Mouse (Mus musculus): ENCODE data around the gene Ank3.
A peak's percentile ranks its signal among the peaks of the same experiment; 100 is the strongest.
"Not testable (repeated sequence)": the region's sequence is repeated elsewhere in the genome, so short reads cannot be mapped to it uniquely, and the experiment has no call there.

Ank3 gene

GRCm38 (mm10) chr10:69859848-69860479 is 461.4 kb downstream of the Ank3 start:
- DNase-seq = no peak

- DNase-seq = no peak
These were observed 464.3 kb downstream of the Ank3 start for GRCm38 (mm10) chr10:69862829-69863228.

- DNase-seq = peak; percentile 84
These were observed 471.8 kb downstream of the Ank3 start for GRCm38 (mm10) chr10:69870348-69870747.

- no peak for DNase-seq
These were observed 472.4 kb downstream of the Ank3 start for GRCm38 (mm10) chr10:69870947-69871346.

GRCm38 (mm10) chr10:69872182-69872741 is 473.7 kb downstream of the Ank3 start:
- DNase-seq = no peak

- no peak for DNase-seq
These were observed 474.3 kb downstream of the Ank3 start for GRCm38 (mm10) chr10:69872892-69873291.

- DNase-seq = no peak
These were observed 476.2 kb downstream of the Ank3 start for GRCm38 (mm10) chr10:69874806-69875205.

GRCm38 (mm10) chr10:69883935-69884680 is 485.5 kb downstream of the Ank3 start:
- no peak for DNase-seq

GRCm38 (mm10) chr10:69888399-69888798 is 489.8 kb downstream of the Ank3 start:
- peak; percentile 79 for DNase-seq

GRCm38 (mm10) chr10:69889779-69890178 is 491.2 kb downstream of the Ank3 start:
- DNase-seq = peak; percentile 66

GRCm38 (mm10) chr10:69890389-69890985 is 491.9 kb downstream of the Ank3 start:
- DNase-seq = no peak

- DNase-seq = no peak
These were observed 493.6 kb downstream of the Ank3 start for GRCm38 (mm10) chr10:69892162-69892561.

- no peak for DNase-seq
These were observed 497.0 kb downstream of the Ank3 start for GRCm38 (mm10) chr10:69895606-69896005.

GRCm38 (mm10) chr10:69897927-69898326 is 499.4 kb downstream of the Ank3 start:
- DNase-seq = no peak

GRCm38 (mm10) chr10:69898821-69899220 is 500.2 kb downstream of the Ank3 start:
- no peak for DNase-seq

GRCm38 (mm10) chr10:69899788-69900187 is 501.2 kb downstream of the Ank3 start:
- DNase-seq = no peak

GRCm38 (mm10) chr10:69902024-69902423 is 503.5 kb downstream of the Ank3 start:
- no peak for DNase-seq

- no peak for DNase-seq
These were observed 505.7 kb downstream of the Ank3 start for GRCm38 (mm10) chr10:69904321-69904720.

GRCm38 (mm10) chr10:69907795-69908764 is 509.5 kb downstream of the Ank3 start:
- no peak for DNase-seq

GRCm38 (mm10) chr10:69909856-69910255 is 511.3 kb downstream of the Ank3 start:
- no peak for DNase-seq

- DNase-seq = peak; percentile 49
These were observed 511.7 kb downstream of the Ank3 start for GRCm38 (mm10) chr10:69910304-69910703.

- not testable (repeated sequence) for DNase-seq
These were observed 512.2 kb downstream of the Ank3 start for GRCm38 (mm10) chr10:69910726-69911125.
